Mouse (Mus musculus): Measurements from ENCODE around the gene Etfrf1. TPM values are rescaled to one million over a fixed set of nuclear protein-coding genes. Genes with fewer than 3 reads are reported as not detected.

Gene Etfrf1
- polyA plus RNA-seq, 1 experiment from 2014 or later, result 23.2 TPM

- H3K9ac ChIP-seq (ENCODE audit: low read length), result no peak overlapping the region
- WGBS, result 75% methylated on average over 7 of the region's 7 CpGs
- H3K27me3 ChIP-seq (replicated peaks; ENCODE audit: control insufficient read depth, insufficient read depth, low read length), result no peaks in the 10 kb centered on the region
- DNase-seq (ENCODE audit: low spot score) (no peak), ATAC-seq (no peak)
- H3K27ac ChIP-seq (ENCODE audit: low read depth, low read length), result no peak overlapping the region
- H3K4me1 ChIP-seq (ENCODE audit: control insufficient read depth, insufficient read depth, low read length), result no peaks in the 10 kb centered on the region
- H3K36me3 ChIP-seq (ENCODE audit: control insufficient read depth, insufficient read depth, low read length), result no peaks in the 10 kb centered on the region
- no peak overlapping the region for H3K4me2 ChIP-seq (ENCODE audit: low read length)
- H3K9me3 ChIP-seq (replicated peaks; ENCODE audit: control insufficient read depth, low read length), result no peaks in the 10 kb centered on the region
- no peak overlapping the region for H3K4me3 ChIP-seq (ENCODE audit: low read depth, low read length)
Observed at GRCm38 (mm10) chr6:145262314-145262713, 51.4 kb downstream of the Etfrf1 start.

Other genes starting within 250 kb of the Etfrf1 start
- gene Bcat1, start 134.9 kb upstream of the Etfrf1 start, polyA plus RNA-seq (2014; fragmentation: Nextera tagmentation; extraction: Ambion mirVana), result 105 and 111 TPM in 2 replicates
- gene Lrmp, start 95.5 kb upstream of the Etfrf1 start, polyA plus RNA-seq (2014; fragmentation: Nextera tagmentation; extraction: Ambion mirVana), result 0.58 and 1.1 TPM in 2 replicates
- gene Casc1, start 129 bp upstream of the Etfrf1 start, polyA plus RNA-seq (2014; fragmentation: Nextera tagmentation; extraction: Ambion mirVana), result 1.0 and 1.1 TPM in 2 replicates
- 120 and 133 TPM in 2 replicates for gene Kras, start 39.1 kb downstream of the Etfrf1 start, polyA plus RNA-seq (2014; fragmentation: Nextera tagmentation; extraction: Ambion mirVana)

All from forebrain, embryonic 14.5 days (tissue).